Mouse (Mus musculus) hindbrain, postnatal 0 days (tissue): ENCODE measurements around the gene Fzr1. TPM values are rescaled to one million over a fixed set of nuclear protein-coding genes. Genes with fewer than 3 reads are reported as not detected.

Experiments
- ATAC-seq: fragments of 200-750 bp; cut with Nextera tagmentation; 2 replicates; pipeline ENCODE4 v1.8.0; 2017; ENCODE audit warnings: mild to moderate bottlenecking, moderate TSS enrichment, moderate library complexity
- DNase-seq: peaks from one replicate; pipeline ENCODE4 v3.0.0-alpha.2; 2015; ENCODE audit warnings: low spot score
- H3K27ac ChIP-seq: fragments of 300-500 bp; sonication (generic); 2 replicates; pipeline ENCODE4 v1.5.1; 2014; ENCODE audit warnings: mild to moderate bottlenecking
- H3K27me3 ChIP-seq: fragments of 300-500 bp; sonication (generic); 2 replicates; pipeline ENCODE4 v1.6.1; 2014; ENCODE audit warnings: low read length, mixed read lengths; ENCODE audit not compliant: insufficient read depth
- H3K36me3 ChIP-seq: fragments of 300-500 bp; sonication (generic); 2 replicates; pipeline ENCODE4 v1.6.1; 2014; ENCODE audit warnings: low read length, mixed read lengths; ENCODE audit not compliant: insufficient read depth
- H3K4me1 ChIP-seq: fragments of 300-500 bp; sonication (generic); 2 replicates; pipeline ENCODE4 v1.6.1; 2014; ENCODE audit warnings: antibody characterized with exemption, low read length, mixed read lengths; ENCODE audit not compliant: insufficient read depth
- H3K4me2 ChIP-seq: fragments of 300-500 bp; sonication (generic); 2 replicates; pipeline ENCODE4 v1.6.1; 2014; ENCODE audit warnings: low read depth, mild to moderate bottlenecking, low read length, moderate library complexity, mixed read lengths
- H3K4me3 ChIP-seq: fragments of 300-500 bp; sonication (generic); 2 replicates; pipeline ENCODE4 v1.5.1; 2014; ENCODE audit warnings: low read length
- H3K9ac ChIP-seq: fragments of 300-500 bp; sonication (generic); replicated peaks from 2 replicates; pipeline ENCODE4 v1.6.1; 2014; ENCODE audit warnings: mild to moderate bottlenecking, low read length, moderate library complexity, mixed read lengths
- H3K9me3 ChIP-seq: fragments of 300-500 bp; sonication (generic); 2 replicates; pipeline ENCODE4 v1.6.1; 2016; ENCODE audit warnings: low read length, mixed read lengths
- CTCF ChIP-seq: IDR thresholded peaks from 2 replicates; pipeline ENCODE4 v1.5.1; 2016; ENCODE audit warnings: antibody characterized with exemption, control low read depth, low read depth
- WGBS: fragments of 180-500 bp; shearing (Covaris S2); extraction: QIAGEN DNeasy Blood & Tissue Kit; methylation state at CpG from one replicate; pipeline ENCODE4 v1.1.7; 2014; 5-methylcytosine and 5-hydroxymethylcytosine counted together
- polyA plus RNA-seq: library from polyadenylated mRNA; unstranded; fragments of >200 nt; fragmentation: Nextera tagmentation; extraction: Ambion mirVana; gene quantifications from 2 replicates; pipeline ENCODE4 v1.2.1, GENCODE M21; 2015
- total RNA-seq: library from RNA; depleted of rRNA; stranded (reverse); fragments of >200 nt; gene quantifications from 2 replicates; pipeline ENCODE4 v1.2.3, GENCODE M21; 2014

Gene Fzr1
- total and polyA plus RNA-seq, 2 experiments from 2014 or later, result 106 to 134 TPM

- Histone ChIP-seq H3K9me3 (no peaks in the 10 kb centered on the region), H3K4me3 (no peak overlapping the region), H3K36me3 (peaks cover 29% of the 10 kb centered on the region; the same call in 1 of the 2 replicates), H3K4me2 (peak overlapping the region; percentile 7; the same call in 1 of the 2 replicates), H3K9ac (0 out of 2 replicates have a peak overlapping the region, but pooled peaks have one; percentile 21), H3K27me3 (no peaks in the 10 kb centered on the region), H3K27ac (peak overlapping the region; percentile 74), H3K4me1 (peaks cover 25% of the 10 kb centered on the region)
- ATAC-seq (no peak), DNase-seq (no peak)
- 16% methylated on average over 7 of the region's 7 CpGs for WGBS
- TF ChIP-seq CTCF, result no peak
Observed at GRCm38 (mm10) chr10:81402227-81402765, 24.0 kb upstream of the Fzr1 start.

DNA sequence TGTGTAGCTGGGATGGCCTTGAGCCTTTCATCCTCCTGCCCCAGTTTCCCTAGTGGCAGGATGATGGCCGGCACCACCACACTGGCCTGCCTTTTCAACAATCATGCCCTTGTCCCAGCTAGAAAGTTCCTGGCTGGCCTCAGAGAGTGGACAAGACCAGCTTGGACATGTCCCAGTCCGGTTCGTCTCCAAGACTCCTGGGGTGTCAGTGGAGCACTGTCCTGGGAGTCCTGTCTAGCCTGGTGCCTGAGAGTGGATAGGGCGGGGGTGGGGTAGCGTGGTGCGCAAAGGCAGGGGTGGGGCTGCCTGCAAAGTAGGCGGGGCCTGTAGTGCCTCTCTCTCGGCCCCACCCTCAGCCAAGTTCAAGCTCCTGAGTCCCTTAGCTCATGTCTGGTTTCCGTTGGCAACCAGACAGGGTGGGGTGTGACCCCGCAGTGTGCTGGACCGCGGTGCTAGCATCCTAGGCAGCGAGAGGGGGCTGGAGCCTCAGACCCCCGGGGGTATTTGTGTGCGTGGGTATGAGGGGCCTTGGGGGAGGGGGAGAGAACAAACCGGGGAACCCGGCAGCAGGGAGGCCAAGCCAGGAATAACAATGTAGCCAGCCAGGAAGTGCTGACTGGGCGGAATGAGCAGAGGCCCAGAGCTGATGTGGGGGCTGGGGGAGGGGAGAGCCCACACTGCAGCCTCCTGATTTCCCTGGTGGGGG lies 23.4 kb upstream of the Fzr1 start:
- no peaks in the 10 kb centered on the region for H3K27me3 ChIP-seq
- no peak overlapping the region for H3K4me3 ChIP-seq
- ATAC-seq, result peak; percentile 61
- H3K9ac ChIP-seq, result 0 out of 2 replicates have a peak overlapping the region, but pooled peaks have one; percentile 21
- WGBS, result 11% methylated on average over 18 of the region's 18 CpGs
- DNase-seq, result peak; percentile 65
- peak overlapping the region; percentile 74 for H3K27ac ChIP-seq
- H3K9me3 ChIP-seq, result no peaks in the 10 kb centered on the region
- H3K4me2 ChIP-seq, result peak overlapping the region; percentile 7; the same call in 1 of the 2 replicates
- TF ChIP-seq CTCF, result no peak
- peaks cover 18% of the 10 kb centered on the region for H3K4me1 ChIP-seq
- H3K36me3 ChIP-seq, result peaks cover 29% of the 10 kb centered on the region; the same call in 1 of the 2 replicates

GRCm38 (mm10) chr10:81401205-81401520 lies 22.8 kb upstream of the Fzr1 start:
- H3K36me3 ChIP-seq, result peaks cover 29% of the 10 kb centered on the region; the same call in 1 of the 2 replicates
- H3K4me3 ChIP-seq, result no peak overlapping the region
- peaks cover 17% of the 10 kb centered on the region; the same call in 1 of the 2 replicates for H3K4me1 ChIP-seq
- no peak overlapping the region for H3K4me2 ChIP-seq
- WGBS, result 26% methylated on average over 10 of the region's 10 CpGs
- peak; percentile 46 for DNase-seq
- H3K27ac ChIP-seq, result peak overlapping the region; percentile 74
- H3K27me3 ChIP-seq, result no peaks in the 10 kb centered on the region
- no peaks in the 10 kb centered on the region for H3K9me3 ChIP-seq
- H3K9ac ChIP-seq, result no peak overlapping the region
- TF ChIP-seq CTCF, result no peak; the same call in 1 of the 2 replicates
- ATAC-seq, result peak; percentile 8

- H3K9me3 ChIP-seq, result no peaks in the 10 kb centered on the region
- no peak for TF ChIP-seq CTCF
- H3K4me1 ChIP-seq, result peaks cover 17% of the 10 kb centered on the region; the same call in 1 of the 2 replicates
- ATAC-seq, result 0 out of 2 replicates have a peak, but pooled peaks have one; percentile 3
- no peak overlapping the region for H3K9ac ChIP-seq
- WGBS, result 38% methylated on average over 21 of the region's 22 CpGs
- peaks cover 27% of the 10 kb centered on the region; the same call in 1 of the 2 replicates for H3K36me3 ChIP-seq
- H3K4me2 ChIP-seq, result no peak overlapping the region; the same call in 1 of the 2 replicates
- no peaks in the 10 kb centered on the region for H3K27me3 ChIP-seq
- DNase-seq, result peak; percentile 67
- H3K27ac ChIP-seq, result peak overlapping the region; percentile 74; the same call in 1 of the 2 replicates
- H3K4me3 ChIP-seq, result no peak overlapping the region
Observed at GRCm38 (mm10) chr10:81400371-81401204, 22.3 kb upstream of the Fzr1 start.

DNA sequence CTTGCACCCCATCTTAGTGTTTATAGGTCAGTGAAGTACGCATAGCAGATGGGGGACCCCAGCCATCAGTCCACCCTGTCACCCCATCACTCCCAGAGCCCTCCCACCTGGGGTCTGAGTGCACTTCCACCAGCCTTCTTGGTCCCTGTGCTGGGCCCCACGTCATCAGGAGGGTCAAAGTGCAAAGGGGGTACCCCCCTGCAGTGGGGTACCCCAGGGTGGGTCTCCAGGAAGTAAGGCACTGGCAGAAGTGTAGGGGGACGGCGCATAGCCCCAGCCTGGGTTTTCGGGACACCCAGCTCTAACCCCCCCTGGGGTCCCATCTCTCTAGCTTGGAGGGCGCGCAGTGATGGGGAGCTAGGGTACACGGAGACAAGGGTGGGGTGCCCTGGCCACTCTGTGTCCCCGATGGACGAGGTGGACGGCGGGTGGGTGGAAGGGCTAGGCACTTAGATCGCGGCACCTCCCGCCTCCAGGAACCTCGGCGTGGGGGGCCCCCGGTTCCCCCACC lies 21.5 kb upstream of the Fzr1 start:
- Histone ChIP-seq H3K27me3 (no peaks in the 10 kb centered on the region), H3K9me3 (no peaks in the 10 kb centered on the region), H3K4me1 (peaks cover 17% of the 10 kb centered on the region; the same call in 1 of the 2 replicates), H3K9ac (no peak overlapping the region), H3K27ac (peak overlapping the region; percentile 74; the same call in 1 of the 2 replicates), H3K4me3 (no peak overlapping the region), H3K4me2 (no peak overlapping the region; the same call in 1 of the 2 replicates), H3K36me3 (peaks cover 24% of the 10 kb centered on the region; the same call in 1 of the 2 replicates)
- ATAC-seq (no peak), DNase-seq (no peak)
- TF ChIP-seq CTCF, result no peak
- WGBS, result 67% methylated on average over 17 of the region's 18 CpGs

- ATAC-seq (no peak), DNase-seq (no peak)
- Histone ChIP-seq H3K9me3 (no peaks in the 10 kb centered on the region), H3K4me2 (no peak overlapping the region), H3K36me3 (peaks cover 18% of the 10 kb centered on the region; the same call in 1 of the 2 replicates), H3K9ac (no peak overlapping the region), H3K27me3 (no peaks in the 10 kb centered on the region), H3K27ac (no peak overlapping the region), H3K4me3 (no peak overlapping the region), H3K4me1 (peaks cover 17% of the 10 kb centered on the region; the same call in 1 of the 2 replicates)
- TF ChIP-seq CTCF, result 0 out of 2 replicates have a peak, but pooled peaks have one; percentile 11
- 57% methylated on average over 5 of the region's 5 CpGs for WGBS
Observed at GRCm38 (mm10) chr10:81399296-81399695, 21.0 kb upstream of the Fzr1 start.
